Mouse (Mus musculus): ENCODE measurements at regions not wholly inside any gene's neighbourhood (a gene's known extent, or its start where the extent isn't known, plus 50 kb on each side); places are given as distances from the start of the nearest gene placed in this dataset.

DNA sequence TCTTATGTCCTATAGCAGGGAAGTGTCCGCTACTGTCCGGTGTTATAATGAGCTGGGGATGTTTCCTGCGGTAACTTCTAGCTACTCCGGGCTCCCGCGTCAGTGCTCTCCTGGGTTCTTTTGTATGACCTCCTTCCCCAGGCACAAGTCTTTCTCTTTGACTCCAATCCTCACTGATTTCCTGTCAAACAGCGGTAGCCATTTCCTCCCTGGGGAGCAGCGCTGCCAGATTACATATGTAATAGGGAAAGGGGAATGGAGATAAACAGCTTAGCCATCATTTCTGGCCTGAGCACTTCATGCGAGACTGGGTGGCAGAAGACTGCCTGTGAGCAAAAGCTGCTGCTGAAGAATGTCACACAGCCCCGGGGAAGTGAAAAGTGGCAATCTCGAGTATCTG, 262.4 kb upstream of the Dach1 start:
- no peaks in the 10 kb centered on the region for H3K9me3 ChIP-seq (ENCODE audit: low read length)
- H3K4me2 ChIP-seq (replicated peaks; ENCODE audit: low read depth, low read length), result 0 out of 2 replicates have a peak overlapping the region, but pooled peaks have one; percentile 17
- WGBS, result 28% methylated on average over 11 of the region's 11 CpGs
- no peaks in the 10 kb centered on the region for H3K4me1 ChIP-seq (ENCODE audit: insufficient read depth, low read depth, low read length)
- DNase-seq (ENCODE audit: low spot score) (no peak), ATAC-seq (no peak)
- 0 out of 2 replicates have a peak overlapping the region, but pooled peaks have one; percentile 8 for H3K9ac ChIP-seq (replicated peaks; ENCODE audit: low read depth)
- H3K27me3 ChIP-seq (replicated peaks; ENCODE audit: insufficient read depth, low read length), result no peaks in the 10 kb centered on the region
- no peak overlapping the region for H3K27ac ChIP-seq (ENCODE audit: low read length)
- H3K4me3 ChIP-seq (ENCODE audit: low read depth, low read length), result no peak overlapping the region
- no peaks in the 10 kb centered on the region for H3K36me3 ChIP-seq (ENCODE audit: insufficient read depth, low read length)
- TF ChIP-seq EP300 (IDR thresholded peaks at IDR 0.05) (no peak), CTCF (IDR thresholded peaks at IDR 0.05) (no peak)

GRCm38 (mm10) chr14:98417719-98418118, 248.2 kb upstream of the Dach1 start:
- H3K4me3 ChIP-seq (ENCODE audit: low read depth, low read length), result no peak overlapping the region
- no peaks in the 10 kb centered on the region for H3K4me1 ChIP-seq (ENCODE audit: insufficient read depth, low read depth, low read length)
- H3K9ac ChIP-seq (replicated peaks; ENCODE audit: low read depth), result no peak overlapping the region
- 32% methylated on average over 1 of the region's 1 CpGs for WGBS
- H3K4me2 ChIP-seq (replicated peaks; ENCODE audit: low read depth, low read length), result no peak overlapping the region
- no peak for ATAC-seq
- TF ChIP-seq EP300 (IDR thresholded peaks at IDR 0.05), result no peak
- TF ChIP-seq CTCF (IDR thresholded peaks at IDR 0.05), result no peak
- no peaks in the 10 kb centered on the region for H3K9me3 ChIP-seq (ENCODE audit: low read length)
- H3K27me3 ChIP-seq (replicated peaks; ENCODE audit: insufficient read depth, low read length), result no peaks in the 10 kb centered on the region
- no peak overlapping the region for H3K27ac ChIP-seq (ENCODE audit: low read length)
- no peaks in the 10 kb centered on the region for H3K36me3 ChIP-seq (ENCODE audit: insufficient read depth, low read length)
- no peak for DNase-seq (ENCODE audit: low spot score)

GRCm38 (mm10) chr14:98414201-98414600, 244.6 kb upstream of the Dach1 start:
- TF ChIP-seq EP300 (IDR thresholded peaks at IDR 0.05) (no peak), CTCF (IDR thresholded peaks at IDR 0.05) (peak; percentile 67)
- Histone ChIP-seq H3K9me3 (ENCODE audit: low read length) (no peaks in the 10 kb centered on the region), H3K4me3 (ENCODE audit: low read depth, low read length) (no peak overlapping the region), H3K27ac (ENCODE audit: low read length) (no peak overlapping the region), H3K9ac (replicated peaks; ENCODE audit: low read depth) (no peak overlapping the region), H3K27me3 (replicated peaks; ENCODE audit: insufficient read depth, low read length) (no peaks in the 10 kb centered on the region), H3K36me3 (ENCODE audit: insufficient read depth, low read length) (no peaks in the 10 kb centered on the region), H3K4me2 (replicated peaks; ENCODE audit: low read depth, low read length) (no peak overlapping the region), H3K4me1 (ENCODE audit: insufficient read depth, low read depth, low read length) (no peaks in the 10 kb centered on the region)
- WGBS, result 59% methylated on average over 7 of the region's 7 CpGs
- DNase-seq (ENCODE audit: low spot score), result no peak
- ATAC-seq, result no peak

- Histone ChIP-seq H3K27me3 (replicated peaks; ENCODE audit: insufficient read depth, low read length) (no peaks in the 10 kb centered on the region), H3K4me1 (ENCODE audit: insufficient read depth, low read depth, low read length) (no peaks in the 10 kb centered on the region), H3K27ac (ENCODE audit: low read length) (no peak overlapping the region), H3K36me3 (ENCODE audit: insufficient read depth, low read length) (no peaks in the 10 kb centered on the region), H3K9ac (replicated peaks; ENCODE audit: low read depth) (no peak overlapping the region), H3K9me3 (ENCODE audit: low read length) (no peaks in the 10 kb centered on the region), H3K4me2 (replicated peaks; ENCODE audit: low read depth, low read length) (no peak overlapping the region), H3K4me3 (ENCODE audit: low read depth, low read length) (no peak overlapping the region)
- ATAC-seq (peak; percentile 85), DNase-seq (ENCODE audit: low spot score) (peak; percentile 61)
- 32% methylated on average over 3 of the region's 3 CpGs for WGBS
- TF ChIP-seq EP300 (IDR thresholded peaks at IDR 0.05) (peak; percentile 84), CTCF (IDR thresholded peaks at IDR 0.05) (no peak)
Observed at GRCm38 (mm10) chr14:98405936-98406635, 236.5 kb upstream of the Dach1 start.

DNA sequence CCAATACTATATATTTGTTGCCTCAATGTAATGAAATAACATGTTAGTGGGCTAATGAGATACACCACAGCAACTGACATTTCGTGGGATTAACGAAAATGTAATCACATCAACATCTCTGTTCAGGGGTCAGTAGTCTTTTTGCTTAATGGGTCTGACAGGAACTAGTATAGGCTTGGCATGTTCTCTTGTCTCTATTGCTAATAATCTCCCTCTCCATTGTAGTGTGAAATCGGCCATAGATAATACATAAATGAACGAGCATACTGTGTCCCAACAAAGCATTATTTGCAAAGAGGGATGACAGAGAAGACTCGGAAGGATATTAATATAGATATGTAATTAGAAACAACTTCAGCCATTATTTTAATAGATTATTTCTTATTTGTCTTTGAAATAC, 234.5 kb upstream of the Dach1 start:
- TF ChIP-seq CTCF (IDR thresholded peaks at IDR 0.05), result no peak
- no peak for TF ChIP-seq EP300 (IDR thresholded peaks at IDR 0.05)
- Histone ChIP-seq H3K36me3 (ENCODE audit: insufficient read depth, low read length) (no peaks in the 10 kb centered on the region), H3K27ac (ENCODE audit: low read length) (no peak overlapping the region), H3K4me3 (ENCODE audit: low read depth, low read length) (no peak overlapping the region), H3K9me3 (ENCODE audit: low read length) (no peaks in the 10 kb centered on the region), H3K27me3 (replicated peaks; ENCODE audit: insufficient read depth, low read length) (no peaks in the 10 kb centered on the region), H3K9ac (replicated peaks; ENCODE audit: low read depth) (no peak overlapping the region), H3K4me2 (replicated peaks; ENCODE audit: low read depth, low read length) (no peak overlapping the region), H3K4me1 (ENCODE audit: insufficient read depth, low read depth, low read length) (no peaks in the 10 kb centered on the region)
- ATAC-seq (no peak), DNase-seq (ENCODE audit: low spot score) (no peak)
- WGBS, result 93% methylated on average over 5 of the region's 5 CpGs

DNA sequence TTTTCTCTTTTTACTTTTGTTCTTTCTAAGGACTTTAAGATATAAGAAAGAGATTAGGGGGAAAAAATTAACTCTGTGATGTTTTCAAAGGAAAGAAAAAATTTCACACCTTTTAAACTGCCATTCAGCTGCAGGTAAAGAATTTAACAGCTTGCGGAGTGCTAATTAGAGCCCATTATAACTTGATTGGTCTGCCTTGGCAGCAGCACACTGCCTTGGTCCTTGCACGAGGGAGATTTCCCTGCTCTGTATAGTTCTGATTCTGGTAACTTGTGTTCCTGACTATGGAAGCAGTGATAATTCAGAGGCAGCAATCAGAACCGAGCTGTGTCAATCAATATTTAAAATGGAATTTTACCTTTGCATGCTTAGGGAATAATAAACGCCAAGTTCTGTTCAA, 218.3 kb upstream of the Dach1 start:
- H3K27me3 ChIP-seq (replicated peaks; ENCODE audit: insufficient read depth, low read length), result no peaks in the 10 kb centered on the region
- H3K36me3 ChIP-seq (ENCODE audit: insufficient read depth, low read length), result no peaks in the 10 kb centered on the region
- ATAC-seq (no peak), DNase-seq (ENCODE audit: low spot score) (no peak)
- H3K4me1 ChIP-seq (ENCODE audit: insufficient read depth, low read depth, low read length), result no peaks in the 10 kb centered on the region
- WGBS, result 62% methylated on average over 4 of the region's 4 CpGs
- H3K4me3 ChIP-seq (ENCODE audit: low read depth, low read length), result no peak overlapping the region
- H3K9ac ChIP-seq (replicated peaks; ENCODE audit: low read depth), result no peak overlapping the region
- H3K9me3 ChIP-seq (ENCODE audit: low read length), result no peaks in the 10 kb centered on the region
- TF ChIP-seq CTCF (IDR thresholded peaks at IDR 0.05) (no peak), EP300 (IDR thresholded peaks at IDR 0.05) (no peak)
- no peak overlapping the region for H3K27ac ChIP-seq (ENCODE audit: low read length)
- H3K4me2 ChIP-seq (replicated peaks; ENCODE audit: low read depth, low read length), result no peak overlapping the region

All from lung, postnatal 0 days (tissue).